Mouse (Mus musculus) liver, adult 2 months (tissue): ENCODE results near the gene Nrp1. TPM values are rescaled to one million over a fixed set of nuclear protein-coding genes. Genes with fewer than 3 reads are reported as not detected.

ENCODE experiments used
- DNase-seq: peaks from one replicate; pipeline ENCODE4 v3.0.0-alpha.2; 2011; ENCODE audit warnings: low read depth, low spot score; ENCODE audit errors: extremely low read depth
- H3K27ac ChIP-seq: fragments of 200-500 bp; replicated peaks from 2 replicates; pipeline ENCODE4 v1.5.1; 2012; ENCODE audit warnings: low read depth, mild to moderate bottlenecking, control low read depth, inconsistent platforms, low read length; ENCODE audit not compliant: insufficient read depth
- H3K27me3 ChIP-seq: fragments of 200-500 bp; 2 replicates; pipeline ENCODE4 v1.6.1; 2012; ENCODE audit warnings: mild to moderate bottlenecking, moderate library complexity, low read length, inconsistent platforms; ENCODE audit not compliant: control insufficient read depth, insufficient read depth
- H3K36me3 ChIP-seq: fragments of 200-500 bp; 2 replicates; pipeline ENCODE4 v1.6.1; 2012; ENCODE audit warnings: low read length, inconsistent platforms; ENCODE audit not compliant: control insufficient read depth, insufficient read depth
- H3K4me1 ChIP-seq: fragments of 200-500 bp; 2 replicates; pipeline ENCODE4 v1.6.1; 2011; ENCODE audit warnings: low read length; ENCODE audit not compliant: control insufficient read depth, insufficient read depth
- H3K4me3 ChIP-seq: fragments of 200-500 bp; 2 replicates; pipeline ENCODE4 v1.5.1; 2011; ENCODE audit warnings: low read depth, mild to moderate bottlenecking, control low read depth, low read length, moderate library complexity; ENCODE audit not compliant: insufficient read depth
- H3K79me2 ChIP-seq: fragments of 200-500 bp; 2 replicates; pipeline ENCODE4 v1.6.1; 2012; ENCODE audit warnings: inconsistent platforms, mild to moderate bottlenecking, low read length, moderate library complexity; ENCODE audit not compliant: control insufficient read depth, insufficient read depth
- H3K9ac ChIP-seq: fragments of 200-500 bp; 2 replicates; pipeline ENCODE4 v1.6.1; 2012; ENCODE audit warnings: low read depth, mild to moderate bottlenecking, control low read depth, inconsistent platforms, low read length
- CTCF ChIP-seq: fragments of 200-500 bp; IDR thresholded peaks from 2 replicates; pipeline ENCODE4 v1.5.1; 2011; ENCODE audit warnings: low read depth, low read length, control low read depth
- POLR2A ChIP-seq: fragments of 200-500 bp; IDR thresholded peaks from 2 replicates; pipeline ENCODE4 v1.6.1; 2011; ENCODE audit warnings: low read length, control low read depth; ENCODE audit not compliant: insufficient read depth; ENCODE audit errors: extremely low read depth
- WGBS: fragments of 180-500 bp; shearing (Covaris S2); methylation state at CpG from one replicate; pipeline ENCODE4 v1.1.7; 2018; 5-methylcytosine and 5-hydroxymethylcytosine counted together
- polyA plus RNA-seq: library from polyadenylated mRNA; depleted of rRNA; stranded (reverse); fragments of >200 nt; gene quantifications from 2 replicates; pipeline ENCODE4 v1.2.3, GENCODE M21; 2012
- total RNA-seq: library from RNA; depleted of rRNA; stranded (reverse); fragments of >200 nt; gene quantifications from 2 replicates; pipeline ENCODE4 v1.2.3, GENCODE M21; 2014

Gene Nrp1
- total and polyA plus RNA-seq, 2 experiments: 22.2 to 54.1 TPM

- TF ChIP-seq POLR2A: no peak
- no peak for TF ChIP-seq CTCF
- 0 out of 2 replicates have a peak overlapping the region, but pooled peaks have one; percentile 5 for H3K27ac ChIP-seq
These were observed 78.9 kb downstream of the Nrp1 start for GRCm38 (mm10) chr8:128437156-128437825.

GRCm38 (mm10) chr8:128441407-128441806 lies 83.0 kb downstream of the Nrp1 start:
- TF ChIP-seq CTCF (no peak), POLR2A (no peak)
- Histone ChIP-seq H3K79me2 (no peaks in the 10 kb centered on the region; the same call in 1 of the 2 replicates), H3K4me1 (peaks cover 5% of the 10 kb centered on the region; the same call in 1 of the 2 replicates), H3K27ac (no peak overlapping the region), H3K4me3 (no peak overlapping the region), H3K9ac (no peak overlapping the region), H3K36me3 (peaks cover 67% of the 10 kb centered on the region), H3K27me3 (no peaks in the 10 kb centered on the region)
- 92% methylated on average over 1 of the region's 1 CpGs for WGBS
- DNase-seq: no peak

More at GRCm38 (mm10) chr8:128437156-128437825, 78.9 kb downstream of the Nrp1 start:
- H3K36me3 ChIP-seq: peaks cover 71% of the 10 kb centered on the region
- H3K4me1 ChIP-seq: peaks cover 5% of the 10 kb centered on the region; the same call in 1 of the 2 replicates
- 79% methylated on average over 12 of the region's 12 CpGs for WGBS
- no peak overlapping the region for H3K9ac ChIP-seq
- H3K4me3 ChIP-seq: no peak overlapping the region
- H3K79me2 ChIP-seq: no peaks in the 10 kb centered on the region
- H3K27me3 ChIP-seq: no peaks in the 10 kb centered on the region
- no peak for DNase-seq

GRCm38 (mm10) chr8:128445596-128445995 lies 87.2 kb downstream of the Nrp1 start:
- 85% methylated on average over 4 of the region's 4 CpGs for WGBS
- no peak overlapping the region for H3K4me3 ChIP-seq
- no peak overlapping the region for H3K27ac ChIP-seq
- H3K36me3 ChIP-seq: peaks cover 60% of the 10 kb centered on the region
- H3K9ac ChIP-seq: no peak overlapping the region
- DNase-seq: no peak
- TF ChIP-seq CTCF (no peak), POLR2A (no peak)
- peaks cover 5% of the 10 kb centered on the region for H3K4me1 ChIP-seq
- no peaks in the 10 kb centered on the region for H3K27me3 ChIP-seq
- H3K79me2 ChIP-seq: no peaks in the 10 kb centered on the region; the same call in 1 of the 2 replicates

DNA sequence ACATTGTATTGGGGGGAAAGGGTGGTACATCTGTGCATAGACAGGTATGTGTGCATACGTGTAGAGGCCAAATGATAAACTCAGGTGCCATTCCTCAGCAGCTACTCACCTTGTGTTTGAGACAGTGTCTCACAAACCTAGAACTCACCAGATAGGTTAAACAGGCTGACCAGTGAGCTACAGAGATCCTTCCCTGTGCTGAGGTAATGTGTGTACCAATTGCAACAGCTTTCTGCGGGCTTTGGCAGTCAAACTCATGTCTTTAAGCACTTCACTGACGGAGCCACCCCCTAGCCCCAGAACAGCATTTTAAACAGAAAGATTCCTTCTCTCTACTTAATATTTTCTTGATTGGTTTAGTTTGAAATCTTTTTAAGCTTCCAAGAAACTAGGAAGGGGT lies 88.2 kb downstream of the Nrp1 start:
- Histone ChIP-seq H3K79me2 (peaks cover under 1% of the 10 kb centered on the region; the same call in 1 of the 2 replicates), H3K4me1 (peaks cover 7% of the 10 kb centered on the region), H3K27me3 (no peaks in the 10 kb centered on the region), H3K4me3 (no peak overlapping the region), H3K27ac (peak overlapping the region; percentile 44; the same call in 1 of the 2 replicates), H3K36me3 (peaks cover 59% of the 10 kb centered on the region), H3K9ac (0 out of 2 replicates have a peak overlapping the region, but pooled peaks have one; percentile 43)
- 42% methylated on average over 3 of the region's 3 CpGs for WGBS
- DNase-seq: peak; percentile 68
- no peak for TF ChIP-seq CTCF
- TF ChIP-seq POLR2A: no peak

DNA sequence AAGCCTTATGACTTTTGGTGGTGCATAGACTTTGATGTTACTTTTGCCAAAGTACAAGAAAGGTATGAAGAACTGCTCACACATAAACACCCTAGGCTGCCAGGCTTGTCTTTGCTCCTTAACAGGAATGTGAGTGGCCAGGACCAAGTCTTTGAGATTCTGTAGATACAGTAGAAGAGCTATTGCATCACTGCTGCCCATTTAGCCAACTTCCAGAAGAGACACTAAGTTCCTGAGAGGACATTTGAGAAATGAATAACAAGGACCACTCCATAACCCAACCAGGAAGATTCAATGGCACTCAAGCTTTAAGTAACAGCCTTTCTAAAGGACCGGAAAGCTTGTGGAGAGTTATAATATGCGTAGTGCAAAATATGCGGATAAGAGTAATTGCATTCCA lies 88.9 kb downstream of the Nrp1 start:
- Histone ChIP-seq H3K27me3 (no peaks in the 10 kb centered on the region), H3K79me2 (peaks cover 4% of the 10 kb centered on the region; the same call in 1 of the 2 replicates), H3K4me3 (no peak overlapping the region), H3K4me1 (peaks cover 8% of the 10 kb centered on the region), H3K36me3 (peaks cover 58% of the 10 kb centered on the region), H3K9ac (no peak overlapping the region), H3K27ac (no peak overlapping the region)
- no peak for TF ChIP-seq CTCF
- WGBS: 97% methylated on average over 3 of the region's 3 CpGs
- no peak for DNase-seq
